Mouse (Mus musculus): ENCODE measurements around the gene Spata32. TPM values are rescaled to one million over a fixed set of nuclear protein-coding genes. Genes with fewer than 3 reads are reported as not detected.

Spata32 gene
- polyA plus RNA-seq, 1 experiment from 2014 or later: not detected

DNA sequence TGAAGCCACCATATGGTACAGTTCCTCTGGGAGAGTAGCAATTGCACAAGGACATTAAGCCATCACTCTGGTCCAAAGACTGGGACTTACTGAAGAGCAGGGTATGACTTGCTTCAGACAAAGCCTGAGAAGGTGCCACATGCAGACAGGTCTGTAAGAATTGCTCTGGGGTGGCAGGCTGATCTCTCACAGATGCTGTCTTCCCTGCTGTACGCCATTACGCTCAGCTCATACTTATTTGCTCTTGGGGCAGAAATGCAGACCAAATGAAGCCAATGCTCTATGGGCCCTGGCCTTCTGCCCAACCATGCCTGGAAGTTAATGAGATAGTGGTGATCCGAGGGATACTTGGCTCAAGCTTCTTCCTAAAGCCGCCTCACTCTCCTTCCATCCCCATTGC is 26.6 kb upstream of the Spata32 start:
- Histone ChIP-seq H3K36me3 (peaks cover 13% of the 10 kb centered on the region; the same call in 1 of the 2 replicates), H3K27me3 (no peaks in the 10 kb centered on the region), H3K4me3 (replicated peaks) (no peak overlapping the region), H3K9ac (replicated peaks) (no peak overlapping the region), H3K9me3 (no peaks in the 10 kb centered on the region), H3K4me1 (replicated peaks) (peaks cover 54% of the 10 kb centered on the region), H3K27ac (no peak overlapping the region), H3K4me2 (no peak overlapping the region)
- 89% methylated on average over 4 of the region's 4 CpGs for WGBS
- no peak for ATAC-seq (ENCODE audit: insufficient number of reproducible peaks, insufficient read depth, low FRiP score, low TSS enrichment, low read depth)

DNA sequence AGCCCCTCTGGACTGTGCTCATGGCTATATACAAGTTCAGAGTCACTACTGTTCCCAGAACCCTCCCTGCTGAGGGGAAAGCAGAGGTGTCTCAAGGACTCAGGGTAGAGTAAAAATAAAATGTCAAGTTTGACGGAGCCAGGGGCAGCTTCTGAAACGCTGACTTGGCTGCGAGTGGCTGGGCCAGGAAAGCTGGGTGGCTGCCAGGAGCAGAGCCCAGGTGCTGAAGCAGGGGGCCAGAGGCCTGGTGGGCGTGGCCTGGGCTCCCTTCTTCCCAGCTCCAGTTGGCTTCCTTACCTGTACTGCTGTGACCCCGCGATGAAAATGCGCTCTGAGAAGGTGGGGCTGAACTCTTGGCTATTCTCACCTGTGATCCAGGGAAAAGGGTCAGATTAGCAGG is 22.5 kb upstream of the Spata32 start:
- no peaks in the 10 kb centered on the region for H3K27me3 ChIP-seq
- H3K9ac ChIP-seq (replicated peaks): 0 out of 2 replicates have a peak overlapping the region, but pooled peaks have one; percentile 13
- no peak overlapping the region for H3K4me3 ChIP-seq (replicated peaks)
- WGBS: 39% methylated on average over 7 of the region's 7 CpGs
- H3K4me1 ChIP-seq (replicated peaks): peaks cover 23% of the 10 kb centered on the region
- peak overlapping the region; percentile 51 for H3K27ac ChIP-seq
- H3K9me3 ChIP-seq: no peaks in the 10 kb centered on the region
- H3K36me3 ChIP-seq: peaks cover 46% of the 10 kb centered on the region
- ATAC-seq (ENCODE audit: insufficient number of reproducible peaks, insufficient read depth, low FRiP score, low TSS enrichment, low read depth): no peak
- H3K4me2 ChIP-seq: no peak overlapping the region

DNA sequence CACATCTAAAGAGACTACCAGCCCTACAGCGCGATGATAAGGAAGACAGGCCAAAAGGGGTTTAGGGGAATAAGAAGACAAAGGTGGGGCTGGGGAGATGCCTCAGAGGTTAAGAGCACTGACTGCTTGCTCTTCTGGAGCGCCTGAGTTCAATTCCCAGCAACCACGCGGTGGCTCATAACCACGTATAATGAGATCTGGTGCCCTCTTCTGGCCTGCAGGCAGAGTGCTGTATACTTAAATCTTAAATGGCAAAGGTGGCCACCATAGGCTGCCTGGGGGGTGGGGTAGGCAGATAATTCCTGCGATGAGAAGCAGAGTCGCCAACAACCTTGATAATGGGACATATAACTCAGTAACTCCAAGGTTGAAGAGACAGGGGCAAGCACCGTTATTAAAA is 19.5 kb upstream of the Spata32 start:
- peaks cover 52% of the 10 kb centered on the region for H3K36me3 ChIP-seq
- no peaks in the 10 kb centered on the region for H3K27me3 ChIP-seq
- H3K9me3 ChIP-seq: no peaks in the 10 kb centered on the region
- 74% methylated on average over 9 of the region's 9 CpGs for WGBS
- peaks cover 30% of the 10 kb centered on the region for H3K4me1 ChIP-seq (replicated peaks)
- no peak overlapping the region for H3K9ac ChIP-seq (replicated peaks)
- H3K4me2 ChIP-seq: no peak overlapping the region
- H3K4me3 ChIP-seq (replicated peaks): no peak overlapping the region
- no peak for ATAC-seq (ENCODE audit: insufficient number of reproducible peaks, insufficient read depth, low FRiP score, low TSS enrichment, low read depth)
- H3K27ac ChIP-seq: no peak overlapping the region

DNA sequence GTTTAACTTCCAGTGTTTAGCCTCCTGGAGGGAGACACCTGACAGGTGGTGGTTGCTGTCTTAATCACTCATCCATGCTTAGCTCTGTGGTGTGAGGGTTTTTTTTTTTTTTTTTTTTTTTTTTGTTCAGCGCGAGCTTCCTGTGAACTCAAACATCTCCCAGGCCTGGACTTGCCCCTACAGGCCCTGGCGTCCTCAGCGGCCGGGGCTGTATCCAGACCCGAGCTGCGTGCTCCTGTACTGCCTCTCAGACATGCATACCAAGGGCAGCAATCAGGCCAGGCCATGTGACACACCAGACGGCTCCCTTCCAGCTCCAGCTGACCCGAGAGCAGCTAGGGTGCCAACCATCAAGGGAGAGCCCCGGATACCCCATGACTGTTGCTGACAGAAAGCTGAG is 18.7 kb upstream of the Spata32 start:
- WGBS: 81% methylated on average over 10 of the region's 10 CpGs
- Histone ChIP-seq H3K4me2 (no peak overlapping the region), H3K9ac (replicated peaks) (no peak overlapping the region), H3K9me3 (no peaks in the 10 kb centered on the region), H3K27ac (no peak overlapping the region), H3K27me3 (no peaks in the 10 kb centered on the region), H3K36me3 (peaks cover 47% of the 10 kb centered on the region), H3K4me1 (replicated peaks) (peaks cover 30% of the 10 kb centered on the region), H3K4me3 (replicated peaks) (no peak overlapping the region)
- ATAC-seq (ENCODE audit: insufficient number of reproducible peaks, insufficient read depth, low FRiP score, low TSS enrichment, low read depth): no peak

DNA sequence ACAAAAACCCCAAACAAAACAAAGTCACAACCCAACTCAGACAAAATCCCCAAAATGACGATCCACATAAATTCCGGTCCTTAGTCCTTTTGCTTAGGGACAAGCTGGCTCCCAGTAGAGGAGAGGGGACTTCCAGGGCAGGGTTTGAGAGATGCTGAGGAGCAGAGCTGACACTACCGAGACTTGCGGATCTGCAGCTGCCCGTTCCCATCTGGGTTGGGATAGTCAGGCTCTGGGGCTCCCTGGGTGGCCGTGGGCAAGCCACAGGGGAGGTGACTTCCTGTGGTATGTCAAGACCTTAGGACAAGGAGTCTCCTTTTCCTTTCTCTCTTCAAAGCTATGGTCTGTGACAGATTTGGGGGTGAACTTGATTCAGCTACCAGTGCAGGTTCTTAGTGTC is 18.2 kb upstream of the Spata32 start:
- Histone ChIP-seq H3K9ac (replicated peaks) (no peak overlapping the region), H3K4me2 (no peak overlapping the region), H3K27me3 (no peaks in the 10 kb centered on the region), H3K9me3 (no peaks in the 10 kb centered on the region), H3K4me3 (replicated peaks) (no peak overlapping the region), H3K4me1 (replicated peaks) (peaks cover 25% of the 10 kb centered on the region), H3K27ac (no peak overlapping the region), H3K36me3 (peaks cover 46% of the 10 kb centered on the region)
- ATAC-seq (ENCODE audit: insufficient number of reproducible peaks, insufficient read depth, low FRiP score, low TSS enrichment, low read depth): no peak
- 78% methylated on average over 6 of the region's 6 CpGs for WGBS

DNA sequence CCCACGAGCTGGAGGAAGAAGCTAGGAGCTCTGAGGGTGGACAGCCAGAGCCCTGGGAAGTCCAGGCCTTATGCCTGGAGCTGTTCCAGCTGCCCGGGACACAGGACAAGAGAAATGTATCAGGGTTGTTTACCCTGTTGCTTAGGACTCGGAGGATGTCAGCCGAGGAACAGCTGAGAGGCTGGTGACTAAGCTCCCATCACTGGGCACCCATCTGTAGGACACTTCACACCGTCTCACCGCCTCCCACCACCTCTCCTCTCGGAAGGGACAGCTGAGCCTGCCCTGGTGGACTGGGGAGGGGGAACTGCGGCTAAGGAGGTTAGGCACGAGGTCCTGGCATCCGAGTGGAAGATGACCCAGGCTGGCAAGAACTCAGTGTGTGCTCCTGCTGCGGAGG is 17.5 kb upstream of the Spata32 start:
- Histone ChIP-seq H3K9me3 (no peaks in the 10 kb centered on the region), H3K9ac (replicated peaks) (no peak overlapping the region), H3K27me3 (no peaks in the 10 kb centered on the region), H3K4me3 (replicated peaks) (no peak overlapping the region), H3K36me3 (peaks cover 50% of the 10 kb centered on the region), H3K4me2 (no peak overlapping the region), H3K4me1 (replicated peaks) (peaks cover 18% of the 10 kb centered on the region), H3K27ac (no peak overlapping the region)
- 65% methylated on average over 11 of the region's 11 CpGs for WGBS
- no peak for ATAC-seq (ENCODE audit: insufficient number of reproducible peaks, insufficient read depth, low FRiP score, low TSS enrichment, low read depth)

DNA sequence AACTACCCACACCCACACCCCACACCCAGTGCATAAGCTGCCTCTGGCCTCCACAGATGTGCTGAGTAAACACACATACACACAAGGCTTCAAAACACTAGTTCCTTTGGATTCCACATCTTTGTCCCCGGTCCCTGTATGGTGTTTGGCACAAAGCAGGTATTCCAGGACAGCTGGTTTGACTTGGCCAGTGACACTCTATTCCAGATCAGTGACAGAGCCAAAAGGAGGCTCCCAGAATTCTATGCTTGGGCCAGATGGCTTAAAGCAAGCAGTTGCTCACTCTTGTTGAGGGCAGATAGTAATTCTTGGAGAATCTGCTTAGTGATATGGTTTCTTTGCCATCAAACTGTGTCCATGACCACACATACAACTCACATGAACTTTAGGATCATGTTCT is 16.2 kb upstream of the Spata32 start:
- no peaks in the 10 kb centered on the region for H3K9me3 ChIP-seq
- 91% methylated on average over 1 of the region's 1 CpGs for WGBS
- H3K9ac ChIP-seq (replicated peaks): no peak overlapping the region
- peaks cover 7% of the 10 kb centered on the region for H3K4me1 ChIP-seq (replicated peaks)
- peaks cover 52% of the 10 kb centered on the region for H3K36me3 ChIP-seq
- no peak overlapping the region for H3K27ac ChIP-seq
- H3K27me3 ChIP-seq: no peaks in the 10 kb centered on the region
- H3K4me3 ChIP-seq (replicated peaks): no peak overlapping the region
- H3K4me2 ChIP-seq: no peak overlapping the region
- ATAC-seq (ENCODE audit: insufficient number of reproducible peaks, insufficient read depth, low FRiP score, low TSS enrichment, low read depth): no peak

DNA sequence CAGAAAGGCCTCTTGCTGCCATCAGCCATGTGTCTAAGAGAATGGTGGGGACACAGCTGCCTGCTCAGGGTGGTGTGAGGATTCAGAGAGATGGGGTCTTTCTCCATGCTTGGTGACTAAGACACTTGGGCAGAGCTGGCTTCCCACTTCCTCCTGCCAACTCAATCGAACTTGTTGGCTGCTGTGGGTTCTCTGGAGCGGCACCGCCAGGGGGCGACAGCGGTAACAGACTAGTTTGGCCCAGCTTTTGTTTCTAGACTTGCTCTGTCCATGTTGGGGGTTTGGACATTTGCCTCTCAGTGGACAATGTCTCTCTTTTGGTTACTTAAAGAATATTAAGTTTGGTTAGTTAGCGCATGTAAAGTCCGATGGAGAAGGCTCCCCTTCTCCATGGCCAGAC is 14.7 kb upstream of the Spata32 start:
- H3K4me1 ChIP-seq (replicated peaks): peaks cover 7% of the 10 kb centered on the region
- H3K9me3 ChIP-seq: no peaks in the 10 kb centered on the region
- H3K27ac ChIP-seq: no peak overlapping the region
- no peak overlapping the region for H3K4me3 ChIP-seq (replicated peaks)
- no peak overlapping the region for H3K4me2 ChIP-seq
- ATAC-seq (ENCODE audit: insufficient number of reproducible peaks, insufficient read depth, low FRiP score, low TSS enrichment, low read depth): no peak
- no peaks in the 10 kb centered on the region for H3K27me3 ChIP-seq
- H3K36me3 ChIP-seq: peaks cover 48% of the 10 kb centered on the region
- WGBS: 28% methylated on average over 7 of the region's 7 CpGs
- H3K9ac ChIP-seq (replicated peaks): no peak overlapping the region

DNA sequence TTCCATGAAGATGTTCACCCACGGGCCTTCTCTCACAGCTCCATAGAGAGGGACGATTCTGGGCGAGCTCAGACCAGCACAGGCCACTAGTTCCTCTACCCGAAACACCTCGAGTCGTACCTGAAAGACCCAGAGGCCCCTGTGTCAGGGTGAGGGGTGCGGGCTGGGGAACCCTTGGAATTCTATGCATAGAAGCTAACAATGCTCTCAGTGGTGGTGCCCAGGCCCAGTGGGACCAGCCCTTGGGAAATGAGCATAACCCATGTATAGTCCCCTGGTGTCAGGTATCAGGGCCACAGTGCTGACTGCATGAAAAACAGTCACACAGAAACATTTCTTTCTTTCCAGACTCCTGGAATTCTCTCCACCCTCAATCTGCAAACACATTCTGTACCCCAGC is 13.1 kb upstream of the Spata32 start:
- Histone ChIP-seq H3K27me3 (no peaks in the 10 kb centered on the region), H3K4me2 (no peak overlapping the region), H3K9ac (replicated peaks) (no peak overlapping the region), H3K36me3 (peaks cover 52% of the 10 kb centered on the region), H3K4me3 (replicated peaks) (no peak overlapping the region), H3K9me3 (no peaks in the 10 kb centered on the region), H3K4me1 (replicated peaks) (peaks cover 7% of the 10 kb centered on the region), H3K27ac (no peak overlapping the region)
- no peak for ATAC-seq (ENCODE audit: insufficient number of reproducible peaks, insufficient read depth, low FRiP score, low TSS enrichment, low read depth)
- 92% methylated on average over 7 of the region's 7 CpGs for WGBS

DNA sequence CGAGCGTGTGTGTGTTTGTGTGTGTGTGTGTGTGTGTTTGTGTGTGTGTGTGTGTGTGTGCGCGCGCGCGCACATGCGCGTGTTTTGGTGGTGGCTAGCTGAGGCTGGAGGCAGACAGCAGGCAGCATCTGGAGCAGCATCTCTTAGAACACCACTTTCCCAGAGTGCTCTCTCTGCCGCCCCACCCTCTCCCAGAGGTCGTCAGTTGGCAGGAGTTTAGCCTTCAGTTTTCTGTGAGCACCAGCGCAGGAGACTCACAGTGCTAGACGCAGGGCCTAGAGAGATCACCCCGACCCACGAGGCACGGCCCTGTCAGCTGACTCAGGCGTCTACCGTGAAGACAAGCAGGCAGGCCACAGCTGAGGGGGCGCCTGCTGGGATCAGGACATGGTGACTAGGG is 12.4 kb upstream of the Spata32 start:
- no peak for ATAC-seq (ENCODE audit: insufficient number of reproducible peaks, insufficient read depth, low FRiP score, low TSS enrichment, low read depth)
- peaks cover 7% of the 10 kb centered on the region for H3K4me1 ChIP-seq (replicated peaks)

DNA sequence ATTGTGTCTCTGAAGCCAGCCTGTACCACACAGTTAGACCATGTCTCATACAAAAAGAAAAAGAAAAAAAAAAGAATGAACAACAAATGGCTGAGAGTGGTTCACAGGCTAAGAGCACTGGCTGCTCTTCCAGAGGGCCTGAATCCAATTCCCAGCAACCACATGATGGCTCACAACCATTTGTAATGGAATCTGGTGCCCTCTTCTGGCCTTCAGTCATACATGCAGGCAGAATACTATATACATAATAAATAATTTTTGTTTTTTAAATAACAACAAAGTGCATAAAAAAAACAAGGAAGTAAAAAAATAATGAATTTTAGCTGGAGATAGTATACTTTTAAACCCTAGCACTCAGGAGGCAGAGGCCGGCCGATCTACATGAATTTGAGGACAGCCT is 11.4 kb upstream of the Spata32 start:
- no peak overlapping the region for H3K9ac ChIP-seq (replicated peaks)
- H3K4me1 ChIP-seq (replicated peaks): peaks cover 13% of the 10 kb centered on the region
- H3K36me3 ChIP-seq: peaks cover 60% of the 10 kb centered on the region
- WGBS: 98% methylated on average over 2 of the region's 2 CpGs
- H3K4me2 ChIP-seq: no peak overlapping the region
- H3K27me3 ChIP-seq: no peaks in the 10 kb centered on the region
- no peaks in the 10 kb centered on the region for H3K9me3 ChIP-seq
- no peak overlapping the region for H3K4me3 ChIP-seq (replicated peaks)
- no peak for ATAC-seq (ENCODE audit: insufficient number of reproducible peaks, insufficient read depth, low FRiP score, low TSS enrichment, low read depth)
- H3K27ac ChIP-seq: no peak overlapping the region

More for the DNA sequence above, 12.4 kb upstream of the Spata32 start:
- Histone ChIP-seq H3K27me3 (no peaks in the 10 kb centered on the region), H3K4me3 (replicated peaks) (no peak overlapping the region), H3K9me3 (no peaks in the 10 kb centered on the region), H3K36me3 (peaks cover 54% of the 10 kb centered on the region), H3K9ac (replicated peaks) (no peak overlapping the region), H3K27ac (no peak overlapping the region), H3K4me2 (no peak overlapping the region)
- 88% methylated on average over 19 of the region's 19 CpGs for WGBS

DNA sequence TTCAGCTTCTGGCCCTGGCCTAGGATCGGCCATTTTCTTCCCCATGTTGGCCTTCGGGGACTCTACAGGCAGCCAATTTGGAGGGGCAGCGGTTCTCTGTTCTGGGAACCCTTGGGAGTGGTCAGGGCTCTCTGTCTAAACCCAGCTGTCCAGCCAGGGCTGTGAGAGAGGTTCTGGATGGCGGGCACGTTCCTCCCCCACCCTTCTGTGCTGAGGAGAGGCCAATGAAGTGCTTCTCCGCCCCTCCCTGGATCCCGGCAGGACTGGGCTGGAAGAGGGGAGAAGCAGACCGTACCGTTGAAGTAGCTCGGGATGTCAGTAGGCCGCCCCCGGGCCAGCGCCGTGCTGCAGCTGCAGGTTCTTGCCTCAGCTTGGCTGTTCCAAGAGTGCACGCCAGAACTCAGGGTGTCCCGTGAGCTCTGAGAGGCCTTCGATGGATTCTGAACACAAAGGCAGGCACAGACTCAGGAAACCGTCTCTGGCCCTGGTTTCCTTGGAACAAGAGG is 5.8 kb upstream of the Spata32 start:
- 65% methylated on average over 18 of the region's 18 CpGs for WGBS
- no peak for ATAC-seq (ENCODE audit: insufficient number of reproducible peaks, insufficient read depth, low FRiP score, low TSS enrichment, low read depth)
- Histone ChIP-seq H3K4me1 (replicated peaks) (0 out of 2 replicates have a peak, but pooled peaks cover 6% of the 10 kb centered on the region), H3K9ac (replicated peaks) (no peak overlapping the region), H3K27ac (no peak overlapping the region), H3K9me3 (no peaks in the 10 kb centered on the region), H3K4me3 (replicated peaks) (no peak overlapping the region), H3K27me3 (peaks cover 6% of the 10 kb centered on the region), H3K36me3 (peaks cover 81% of the 10 kb centered on the region), H3K4me2 (no peak overlapping the region)

All from limb, embryonic 12.5 days (tissue).